Mouse (Mus musculus) heart, embryonic 13.5 days (tissue): ENCODE results near the gene Wnk4. TPM values are rescaled to one million over a fixed set of nuclear protein-coding genes. Genes with fewer than 3 reads are reported as not detected.
A peak's percentile ranks its signal among the peaks of the same experiment; 100 is the strongest.

ENCODE experiments used
- ATAC-seq: fragments of 200-750 bp; cut with Nextera tagmentation; 2 replicates; pipeline ENCODE4 v1.8.0; 2017; ENCODE audit warnings: moderate TSS enrichment; ENCODE audit not compliant: insufficient number of reproducible peaks, low FRiP score, low TSS enrichment; ENCODE audit errors: extremely low read depth
- H3K27ac ChIP-seq: fragments of 300-500 bp; sonication (generic); replicated peaks from 2 replicates; pipeline ENCODE4 v1.5.1; 2015; ENCODE audit warnings: moderate library complexity, mild to moderate bottlenecking, inconsistent platforms
- H3K27me3 ChIP-seq: fragments of 300-500 bp; sonication (generic); replicated peaks from 2 replicates; pipeline ENCODE4 v1.6.1; 2015; ENCODE audit warnings: mild to moderate bottlenecking, inconsistent platforms
- H3K36me3 ChIP-seq: fragments of 300-500 bp; sonication (generic); 2 replicates; pipeline ENCODE4 v1.6.1; 2015; ENCODE audit warnings: mild to moderate bottlenecking, inconsistent platforms
- H3K4me1 ChIP-seq: fragments of 300-500 bp; sonication (generic); 2 replicates; pipeline ENCODE4 v1.6.1; 2015; ENCODE audit warnings: inconsistent platforms
- H3K4me2 ChIP-seq: fragments of 300-500 bp; sonication (generic); 2 replicates; pipeline ENCODE4 v1.6.1; 2015; ENCODE audit warnings: inconsistent platforms, mild to moderate bottlenecking, moderate library complexity
- H3K4me3 ChIP-seq: fragments of 300-500 bp; sonication (generic); 2 replicates; pipeline ENCODE4 v1.5.1; 2015; ENCODE audit warnings: moderate library complexity, mild to moderate bottlenecking, inconsistent platforms
- H3K9ac ChIP-seq: fragments of 300-500 bp; sonication (generic); 2 replicates; pipeline ENCODE4 v1.6.1; 2015; ENCODE audit warnings: inconsistent platforms, mild to moderate bottlenecking, moderate library complexity
- H3K9me3 ChIP-seq: fragments of 300-500 bp; sonication (generic); 2 replicates; pipeline ENCODE4 v1.6.1; 2016; ENCODE audit warnings: inconsistent platforms
- WGBS: fragments of 180-500 bp; shearing (Covaris S2); methylation state at CpG from one replicate; pipeline ENCODE4 v1.1.7; 2015; ENCODE audit warnings: mixed read lengths; 5-methylcytosine and 5-hydroxymethylcytosine counted together
- polyA plus RNA-seq: library from polyadenylated mRNA; unstranded; fragments of >200 nt; fragmentation: Nextera tagmentation; extraction: Ambion mirVana; gene quantifications from 2 replicates; pipeline ENCODE4 v1.2.1, GENCODE M21; 2015

Gene Wnk4
- polyA plus RNA-seq, 1 experiment from 2014 or later = 8.0 TPM

DNA sequence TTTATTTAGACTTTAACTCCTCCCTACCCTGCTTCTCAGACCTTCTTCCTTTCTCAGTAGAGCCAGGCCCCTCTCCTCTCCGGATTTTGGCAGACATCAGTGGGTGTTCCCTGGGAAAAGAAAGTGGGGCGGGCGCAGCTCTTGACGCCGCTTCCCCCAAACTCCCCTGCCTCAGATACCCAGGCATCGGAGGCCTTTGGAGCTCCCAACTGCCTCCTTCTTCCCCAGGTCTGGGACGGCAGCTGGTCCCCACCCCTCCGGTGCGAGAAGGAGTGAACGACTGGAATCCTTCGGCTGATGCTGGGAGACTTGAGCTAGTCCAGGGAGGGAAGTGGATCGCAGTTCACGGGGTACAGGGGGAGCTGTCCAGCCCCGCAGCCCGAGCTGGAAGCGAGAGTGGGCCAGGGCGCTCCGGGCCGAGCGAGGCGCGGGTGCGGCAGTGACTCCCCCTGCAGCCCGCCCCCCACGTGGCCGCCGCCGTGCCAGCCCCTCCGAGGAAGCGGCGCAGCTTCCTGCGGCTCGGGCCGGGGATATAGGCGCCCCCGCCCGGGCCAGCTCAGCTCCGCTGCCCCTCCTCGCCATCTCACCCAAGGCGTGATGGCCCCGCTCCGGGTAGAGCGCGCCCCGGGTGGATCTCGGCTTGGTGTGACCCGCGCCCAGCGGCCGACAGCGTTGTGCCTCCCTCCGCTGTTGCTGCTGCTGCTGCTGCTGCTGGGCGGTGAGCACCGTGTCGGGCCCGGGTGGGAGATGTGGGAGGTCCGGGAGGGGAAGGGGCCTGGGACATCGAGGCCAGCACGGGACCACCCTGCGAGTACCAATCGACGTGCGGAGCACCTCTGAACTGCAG lies 14.3 kb upstream of the Wnk4 start, which contains the start of gene Ramp2:
Ramp2 (plus strand) TSS at position 174 of the 847 bp plus-strand sequence.
- Histone ChIP-seq H3K36me3 (no peaks in the 10 kb centered on the region), H3K4me3 (peak within 1 kb of the TSS; percentile 79), H3K4me2 (peak within 1 kb of the TSS; percentile 92), H3K27ac (peak within 1 kb of the TSS; percentile 94), H3K4me1 (peaks cover 26% of the 10 kb centered on the region), H3K9me3 (no peaks in the 10 kb centered on the region), H3K27me3 (peaks cover 58% of the 10 kb centered on the region), H3K9ac (peak within 1 kb of the TSS; percentile 91)
- peak; percentile 26; the same call in 1 of the 2 replicates for ATAC-seq
- 1% methylated on average over 62 of the region's 63 CpGs for WGBS

GRCm38 (mm10) chr11:101246702-101247012 lies 13.7 kb upstream of the Wnk4 start:
- H3K4me3 ChIP-seq = peak overlapping the region; percentile 79
- no peaks in the 10 kb centered on the region for H3K36me3 ChIP-seq
- 4% methylated on average over 7 of the region's 7 CpGs for WGBS
- peak overlapping the region; percentile 94 for H3K27ac ChIP-seq
- H3K9me3 ChIP-seq = no peaks in the 10 kb centered on the region
- peak overlapping the region; percentile 92 for H3K4me2 ChIP-seq
- peak overlapping the region; percentile 91 for H3K9ac ChIP-seq
- ATAC-seq = peak; percentile 25; the same call in 1 of the 2 replicates
- peaks cover 58% of the 10 kb centered on the region for H3K27me3 ChIP-seq
- peaks cover 26% of the 10 kb centered on the region for H3K4me1 ChIP-seq

- 63% methylated on average over 6 of the region's 6 CpGs for WGBS
- Histone ChIP-seq H3K4me2 (peak overlapping the region; percentile 92), H3K9ac (peak overlapping the region; percentile 91), H3K4me1 (peaks cover 30% of the 10 kb centered on the region), H3K4me3 (peak overlapping the region; percentile 79), H3K9me3 (no peaks in the 10 kb centered on the region), H3K36me3 (no peaks in the 10 kb centered on the region), H3K27ac (peak overlapping the region; percentile 94), H3K27me3 (peaks cover 58% of the 10 kb centered on the region)
- ATAC-seq = no peak
These were observed 12.8 kb upstream of the Wnk4 start for GRCm38 (mm10) chr11:101247521-101248030.

GRCm38 (mm10) chr11:101248258-101248994 lies 11.9 kb upstream of the Wnk4 start:
- Histone ChIP-seq H3K9me3 (no peaks in the 10 kb centered on the region), H3K4me3 (peak overlapping the region; percentile 79), H3K4me1 (peaks cover 36% of the 10 kb centered on the region), H3K27me3 (peaks cover 54% of the 10 kb centered on the region), H3K27ac (peak overlapping the region; percentile 94), H3K9ac (peak overlapping the region; percentile 91), H3K36me3 (no peaks in the 10 kb centered on the region), H3K4me2 (peak overlapping the region; percentile 92)
- WGBS = 23% methylated on average over 14 of the region's 14 CpGs
- no peak for ATAC-seq

- no peak for ATAC-seq
- peaks cover 28% of the 10 kb centered on the region for H3K27me3 ChIP-seq
- H3K4me2 ChIP-seq = no peak overlapping the region
- no peak overlapping the region for H3K27ac ChIP-seq
- no peaks in the 10 kb centered on the region for H3K9me3 ChIP-seq
- no peak overlapping the region for H3K9ac ChIP-seq
- WGBS = 65% methylated on average over 2 of the region's 2 CpGs
- no peaks in the 10 kb centered on the region for H3K36me3 ChIP-seq
- H3K4me1 ChIP-seq = peaks cover 43% of the 10 kb centered on the region
- H3K4me3 ChIP-seq = no peak overlapping the region
These were observed 9.3 kb upstream of the Wnk4 start for GRCm38 (mm10) chr11:101251031-101251430.

GRCm38 (mm10) chr11:101252941-101253340 lies 7.4 kb upstream of the Wnk4 start:
- Histone ChIP-seq H3K4me2 (peak overlapping the region; percentile 91), H3K9ac (peak overlapping the region; percentile 96), H3K9me3 (no peaks in the 10 kb centered on the region), H3K4me1 (peaks cover 50% of the 10 kb centered on the region), H3K27me3 (peaks cover 9% of the 10 kb centered on the region), H3K4me3 (peak overlapping the region; percentile 94), H3K36me3 (peaks cover 10% of the 10 kb centered on the region), H3K27ac (peak overlapping the region; percentile 95)
- WGBS = 9% methylated on average over 7 of the region's 7 CpGs
- no peak for ATAC-seq

- 0% methylated on average over 40 of the region's 40 CpGs for WGBS
- peak within 1 kb of the TSS; percentile 91 for H3K4me2 ChIP-seq
These were observed 6.6 kb upstream of the Wnk4 start, which contains the start of gene Vps25 for GRCm38 (mm10) chr11:101253613-101254389. Gene Vps25 (plus strand): TSS chr11:101253707.

DNA sequence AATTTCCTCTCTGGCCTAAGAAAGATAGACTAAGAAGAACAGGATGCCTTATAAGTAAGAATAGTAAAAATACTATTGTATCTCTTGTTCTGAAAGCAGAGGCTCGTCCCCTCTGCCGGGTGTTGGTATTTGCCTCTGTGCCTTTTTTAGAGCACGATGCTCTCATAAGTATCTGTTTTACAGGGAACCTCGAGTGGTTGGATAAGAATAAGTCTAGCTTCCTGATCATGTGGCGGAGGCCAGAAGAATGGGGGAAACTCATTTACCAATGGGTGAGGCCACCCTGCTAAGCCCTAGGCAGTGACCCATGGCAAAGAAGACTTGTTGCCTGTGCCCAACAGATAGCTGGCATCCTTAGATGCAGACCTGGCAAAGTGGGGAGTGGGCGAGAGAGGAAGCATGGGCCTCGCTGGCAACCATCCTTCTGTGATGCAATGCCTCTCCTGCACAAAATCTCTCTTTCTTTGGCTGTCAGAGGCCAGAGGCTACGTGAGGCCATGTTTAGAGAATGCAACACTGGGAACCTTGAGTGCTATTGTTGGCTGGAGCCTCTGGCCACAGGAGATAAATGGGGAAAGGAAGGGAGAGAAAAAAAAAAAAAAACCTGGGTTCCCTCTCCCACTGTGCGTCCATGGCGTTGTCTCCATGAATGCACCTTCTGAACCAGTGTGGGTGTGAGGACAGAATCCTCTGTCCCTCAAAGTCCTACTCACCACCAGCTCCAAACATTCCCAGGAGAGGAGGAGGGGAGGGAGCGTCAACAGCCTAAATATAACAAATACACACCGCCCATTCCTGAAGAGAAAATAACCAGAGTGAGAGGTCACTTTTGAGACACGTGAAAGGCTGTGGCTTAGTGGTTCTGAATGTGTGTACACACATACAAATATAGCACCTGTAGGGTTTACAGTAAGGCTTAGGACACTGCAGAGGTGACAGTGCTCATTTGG lies 4.3 kb upstream of the Wnk4 start:
- H3K4me3 ChIP-seq = no peak overlapping the region
- H3K27me3 ChIP-seq = no peaks in the 10 kb centered on the region
- ATAC-seq = no peak
- H3K9ac ChIP-seq = 0 out of 2 replicates have a peak overlapping the region, but pooled peaks have one; percentile 20
- 54% methylated on average over 13 of the region's 13 CpGs for WGBS
- H3K4me1 ChIP-seq = peaks cover 70% of the 10 kb centered on the region
- H3K27ac ChIP-seq = peak overlapping the region; percentile 83
- 0 out of 2 replicates have a peak overlapping the region, but pooled peaks have one; percentile 10 for H3K4me2 ChIP-seq
- peaks cover 18% of the 10 kb centered on the region for H3K36me3 ChIP-seq
- H3K9me3 ChIP-seq = no peaks in the 10 kb centered on the region

More at GRCm38 (mm10) chr11:101253613-101254389, 6.6 kb upstream of the Wnk4 start, which contains the start of gene Vps25:
- Histone ChIP-seq H3K9me3 (no peaks in the 10 kb centered on the region), H3K27ac (peak within 1 kb of the TSS; percentile 95), H3K4me1 (peaks cover 55% of the 10 kb centered on the region), H3K9ac (peak within 1 kb of the TSS; percentile 96), H3K36me3 (peaks cover 16% of the 10 kb centered on the region), H3K4me3 (peak within 1 kb of the TSS; percentile 94), H3K27me3 (0 out of 2 replicates have a peak, but pooled peaks cover 3% of the 10 kb centered on the region)
- peak; percentile 63 for ATAC-seq

GRCm38 (mm10) chr11:101259261-101259712 lies 1.1 kb upstream of the Wnk4 start:
- no peak for ATAC-seq
- no peaks in the 10 kb centered on the region for H3K9me3 ChIP-seq
- peaks cover 18% of the 10 kb centered on the region for H3K36me3 ChIP-seq
- H3K4me1 ChIP-seq = peaks cover 87% of the 10 kb centered on the region
- peaks cover 24% of the 10 kb centered on the region for H3K27me3 ChIP-seq
- H3K9ac ChIP-seq = peak overlapping the region; percentile 88
- H3K4me3 ChIP-seq = peak overlapping the region; percentile 75
- H3K4me2 ChIP-seq = peak overlapping the region; percentile 99
- H3K27ac ChIP-seq = peak overlapping the region; percentile 90
- WGBS = 27% methylated on average over 6 of the region's 6 CpGs
